Mouse (Mus musculus) testis, adult 2 months (tissue): ENCODE data around the gene Plin1.

Experiments
- CTCF ChIP-seq: fragments of 200-500 bp; IDR thresholded peaks from 2 replicates; pipeline ENCODE4 v1.5.1; 2012; ENCODE audit warnings: low read depth, mild to moderate bottlenecking, inconsistent platforms, low read length, moderate library complexity; ENCODE audit not compliant: control insufficient read depth, insufficient read depth, insufficient replicate concordance
- POLR2A ChIP-seq: fragments of 200-500 bp; IDR thresholded peaks from 2 replicates; pipeline ENCODE4 v1.6.1; 2012; ENCODE audit warnings: low read depth, mild to moderate bottlenecking, inconsistent platforms, low read length, moderate library complexity; ENCODE audit not compliant: control insufficient read depth

DNA sequence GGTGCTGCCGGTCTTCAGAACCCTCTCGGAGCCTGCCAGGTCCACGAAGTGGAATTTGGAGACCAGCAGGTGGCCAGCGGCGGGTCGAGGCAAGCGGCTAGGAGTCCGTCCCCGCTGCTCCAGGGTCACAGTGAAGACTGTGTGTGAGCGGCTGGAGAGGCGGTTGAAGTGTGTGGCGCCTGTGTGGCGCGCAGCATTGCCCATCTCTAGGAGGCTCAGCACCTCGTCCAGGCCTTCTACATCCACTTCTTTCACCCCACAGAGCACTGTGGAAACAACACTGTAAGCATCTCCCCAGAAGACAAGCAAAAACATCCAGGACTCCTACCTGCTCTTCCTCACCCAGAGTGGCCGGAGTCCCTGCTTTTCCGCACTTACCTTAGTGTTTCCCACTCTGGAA, 21.9 kb downstream of the Plin1 start:
- no peak for TF ChIP-seq CTCF
- no peak for TF ChIP-seq POLR2A
